Mouse (Mus musculus) heart, embryonic 10.5 days (tissue): ENCODE measurements around the gene Srgap3. TPM values are rescaled to one million over a fixed set of nuclear protein-coding genes. Genes with fewer than 3 reads are reported as not detected.
A peak's percentile ranks its signal among the peaks of the same experiment; 100 is the strongest.
"Not testable (repeated sequence)": the region's sequence is repeated elsewhere in the genome, so short reads cannot be mapped to it uniquely, and the experiment has no call there.

Experiments used
- DNase-seq: peaks from one replicate; pipeline ENCODE4 v3.0.0-alpha.2; 2017; ENCODE audit warnings: low spot score
- H3K27ac ChIP-seq: fragments of 300-500 bp; sonication (generic); 2 replicates; pipeline ENCODE4 v1.5.1; 2016; ENCODE audit warnings: mild to moderate bottlenecking
- H3K27me3 ChIP-seq: fragments of 300-500 bp; sonication (generic); 2 replicates; pipeline ENCODE4 v1.6.1; 2016; ENCODE audit warnings: mild to moderate bottlenecking; ENCODE audit not compliant: poor library complexity, insufficient read depth, severe bottlenecking
- H3K36me3 ChIP-seq: fragments of 300-500 bp; sonication (generic); 2 replicates; pipeline ENCODE4 v1.6.1; 2016; ENCODE audit warnings: mild to moderate bottlenecking, moderate library complexity
- H3K4me1 ChIP-seq: fragments of 300-500 bp; sonication (generic); 2 replicates; pipeline ENCODE4 v1.6.1; 2016; ENCODE audit warnings: mild to moderate bottlenecking
- H3K4me3 ChIP-seq: fragments of 300-500 bp; sonication (generic); 2 replicates; pipeline ENCODE4 v1.5.1; 2016; ENCODE audit warnings: mild to moderate bottlenecking, moderate library complexity
- H3K9me3 ChIP-seq: fragments of 300-500 bp; sonication (generic); 2 replicates; pipeline ENCODE4 v1.6.1; 2016; ENCODE audit warnings: mild to moderate bottlenecking, moderate library complexity
- WGBS: fragments of 180-500 bp; shearing (Covaris S2); methylation state at CpG from one replicate; pipeline ENCODE4 v1.1.7; 2016; 5-methylcytosine and 5-hydroxymethylcytosine counted together
- polyA plus RNA-seq: library from polyadenylated mRNA; unstranded; fragments of >200 nt; fragmentation: Nextera tagmentation; extraction: Ambion mirVana; gene quantifications from 2 replicates; pipeline ENCODE4 v1.2.1, GENCODE M21; 2016

The Srgap3 gene
- polyA plus RNA-seq, 1 experiment from 2014 or later = 1.4 TPM

DNA sequence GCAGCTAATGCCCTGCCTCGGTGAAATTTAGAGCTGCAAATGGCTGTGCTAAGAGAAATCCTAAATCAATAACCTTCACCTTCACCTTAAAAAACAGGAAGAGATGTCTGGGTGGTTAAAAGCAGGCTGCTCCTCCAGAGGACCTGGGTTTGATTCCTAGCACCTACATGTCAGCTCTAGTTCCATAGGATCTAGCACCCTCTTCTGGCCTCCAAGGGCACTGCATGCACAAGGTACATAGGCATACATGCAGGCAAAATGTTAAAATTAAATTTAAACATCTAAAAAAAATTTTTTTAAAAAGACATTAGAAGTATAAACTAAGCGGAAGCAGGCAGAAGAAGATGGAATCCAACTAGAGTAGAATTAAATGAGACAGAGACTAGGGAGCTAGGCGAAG is 214.6 kb downstream of the Srgap3 start:
- 93% methylated on average over 3 of the region's 3 CpGs for WGBS
- Histone ChIP-seq H3K27ac (no peak overlapping the region), H3K27me3 (no peaks in the 10 kb centered on the region), H3K9me3 (no peaks in the 10 kb centered on the region), H3K4me3 (no peak overlapping the region), H3K36me3 (no peaks in the 10 kb centered on the region), H3K4me1 (peaks cover 21% of the 10 kb centered on the region)
- DNase-seq = no peak

DNA sequence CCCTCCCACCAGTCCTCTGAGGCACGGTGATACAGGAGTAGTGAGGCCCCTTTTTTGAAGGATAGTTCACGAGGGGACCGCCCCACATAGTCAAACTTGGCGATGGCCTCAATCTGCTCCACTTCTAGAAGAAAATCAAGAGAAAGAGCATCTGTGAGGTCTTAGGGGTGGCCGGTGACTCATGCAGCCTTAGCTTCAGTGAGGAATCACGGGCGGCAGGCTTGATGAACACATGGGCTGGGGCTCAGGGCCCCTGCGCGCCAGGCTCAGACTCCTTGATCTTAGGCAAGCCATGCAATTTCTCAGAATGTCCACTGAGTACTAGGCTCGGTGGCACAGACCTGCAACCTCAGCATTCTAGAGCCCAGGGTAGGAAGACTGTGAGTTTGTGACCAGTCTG is 215.7 kb downstream of the Srgap3 start:
- no peak for DNase-seq
- 89% methylated on average over 10 of the region's 10 CpGs for WGBS
- Histone ChIP-seq H3K4me1 (peaks cover 26% of the 10 kb centered on the region), H3K4me3 (no peak overlapping the region), H3K27me3 (no peaks in the 10 kb centered on the region), H3K9me3 (no peaks in the 10 kb centered on the region), H3K36me3 (no peaks in the 10 kb centered on the region), H3K27ac (no peak overlapping the region)

DNA sequence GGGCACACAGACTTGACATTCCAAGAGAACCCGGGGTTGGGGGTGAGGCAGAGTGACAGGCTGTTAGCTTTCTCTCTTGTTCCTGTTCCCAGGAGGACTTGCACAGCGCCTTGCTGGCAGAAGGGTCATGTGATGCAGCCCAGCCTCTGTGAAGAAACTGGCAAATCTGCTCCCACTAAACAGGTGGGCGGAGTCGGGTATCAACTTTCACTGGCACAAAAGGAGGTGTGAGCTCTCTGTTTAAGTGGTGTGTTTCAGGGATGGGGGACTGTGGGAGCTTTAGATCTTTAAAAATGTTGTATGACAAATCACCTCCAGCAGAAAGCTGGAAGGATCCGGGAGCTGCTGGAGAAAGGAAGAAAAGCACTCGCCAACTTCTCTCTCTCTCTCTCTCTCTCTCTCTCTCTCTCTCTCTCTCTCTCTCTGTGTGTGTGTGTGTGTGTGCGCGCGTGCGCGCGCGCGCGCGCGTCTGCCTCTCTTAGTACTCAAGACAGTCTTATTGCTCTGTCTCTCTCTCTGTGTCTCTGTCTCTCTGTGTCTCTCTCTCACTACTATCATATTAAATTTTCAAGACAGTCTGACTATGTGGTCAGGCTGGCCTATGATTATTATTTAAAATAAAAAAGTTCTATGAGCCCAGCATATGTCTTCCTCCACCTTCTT is 218.2 kb downstream of the Srgap3 start:
- peak overlapping the region; percentile 53 for H3K4me3 ChIP-seq
- no peaks in the 10 kb centered on the region for H3K36me3 ChIP-seq
- H3K4me1 ChIP-seq = peaks cover 26% of the 10 kb centered on the region
- H3K27me3 ChIP-seq = no peaks in the 10 kb centered on the region
- no peaks in the 10 kb centered on the region for H3K9me3 ChIP-seq
- 5% methylated on average over 17 of the region's 17 CpGs for WGBS
- H3K27ac ChIP-seq = peak overlapping the region; percentile 84
- DNase-seq = peak; percentile 90

DNA sequence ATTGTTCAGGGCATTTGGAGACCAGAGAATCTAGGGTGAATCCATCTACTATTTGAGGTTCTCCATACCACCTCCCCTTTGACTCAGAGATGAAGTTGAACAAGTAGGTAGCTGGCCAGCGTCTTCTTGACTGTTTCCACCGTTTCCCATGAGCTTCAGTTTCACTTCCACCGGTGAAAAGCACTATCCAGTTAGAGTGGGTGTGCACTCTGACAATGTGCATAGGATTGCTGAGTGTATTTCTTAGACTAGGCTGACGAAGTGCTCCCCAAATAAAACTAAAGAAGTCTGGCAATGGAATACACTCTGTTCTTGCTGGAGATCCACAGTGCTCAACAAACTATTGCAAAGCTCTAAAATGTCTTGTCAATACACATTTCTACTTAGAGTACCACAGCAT is 221.6 kb downstream of the Srgap3 start:
- DNase-seq = no peak
- no peak overlapping the region for H3K27ac ChIP-seq
- peaks cover 7% of the 10 kb centered on the region; the same call in 1 of the 2 replicates for H3K27me3 ChIP-seq
- H3K4me3 ChIP-seq = no peak overlapping the region
- H3K9me3 ChIP-seq = no peaks in the 10 kb centered on the region
- H3K4me1 ChIP-seq = peaks cover 26% of the 10 kb centered on the region
- H3K36me3 ChIP-seq = 0 out of 2 replicates have a peak, but pooled peaks cover 3% of the 10 kb centered on the region
- 86% methylated on average over 4 of the region's 4 CpGs for WGBS

- Histone ChIP-seq H3K9me3 (no peaks in the 10 kb centered on the region), H3K36me3 (0 out of 2 replicates have a peak, but pooled peaks cover 3% of the 10 kb centered on the region), H3K27me3 (peaks cover 7% of the 10 kb centered on the region; the same call in 1 of the 2 replicates), H3K27ac (no peak overlapping the region), H3K4me3 (no peak overlapping the region), H3K4me1 (no peaks in the 10 kb centered on the region)
- 74% methylated on average over 5 of the region's 5 CpGs for WGBS
- DNase-seq = no peak
Observed at GRCm38 (mm10) chr6:112720409-112721080, 226.5 kb downstream of the Srgap3 start.

DNA sequence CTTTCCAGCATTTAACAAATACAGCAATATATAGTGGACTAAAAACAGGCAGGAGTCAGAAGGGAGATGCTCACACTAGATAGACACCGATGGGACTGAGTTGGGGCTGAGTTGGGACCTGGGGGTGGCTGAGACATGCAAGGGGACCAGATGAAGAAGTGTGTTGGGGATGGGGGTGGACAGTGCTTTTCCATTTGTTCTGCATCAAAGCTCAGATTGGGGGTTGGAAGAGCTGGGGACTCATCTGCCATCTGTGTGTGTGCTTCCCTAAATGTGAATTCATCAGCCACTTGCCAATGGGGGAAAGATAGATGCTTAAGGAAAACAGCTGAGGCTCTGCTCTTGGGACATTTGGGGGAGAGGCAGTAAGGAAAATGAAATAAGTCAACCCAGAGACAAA is 227.1 kb downstream of the Srgap3 start:
- Histone ChIP-seq H3K27ac (no peak overlapping the region), H3K4me1 (no peaks in the 10 kb centered on the region), H3K36me3 (0 out of 2 replicates have a peak, but pooled peaks cover 3% of the 10 kb centered on the region), H3K27me3 (peaks cover 7% of the 10 kb centered on the region; the same call in 1 of the 2 replicates), H3K9me3 (no peaks in the 10 kb centered on the region), H3K4me3 (no peak overlapping the region)
- 85% methylated on average over 1 of the region's 1 CpGs for whole genome bisulfite sequencing
- no peak for DNase-seq

DNA sequence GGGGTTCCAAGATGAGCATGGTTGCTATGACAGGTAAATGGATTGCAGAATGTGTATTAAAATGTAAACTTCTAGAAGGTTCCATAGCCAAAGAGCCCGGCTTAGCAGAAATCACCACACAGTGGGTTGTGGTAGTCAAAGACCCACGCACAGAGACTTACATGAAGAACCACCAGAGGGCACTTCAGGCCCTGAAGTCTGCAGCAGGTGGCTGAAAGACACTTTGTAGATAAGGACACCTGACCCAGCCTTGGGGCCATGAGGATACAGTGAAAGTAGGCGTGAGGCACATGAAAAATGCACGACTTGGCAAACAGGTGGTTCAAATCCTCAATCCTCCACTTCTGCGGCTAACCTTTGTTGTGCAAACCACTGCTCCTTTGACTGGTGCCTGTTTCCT is 229.9 kb downstream of the Srgap3 start:
- H3K27me3 ChIP-seq = no peaks in the 10 kb centered on the region

DNA sequence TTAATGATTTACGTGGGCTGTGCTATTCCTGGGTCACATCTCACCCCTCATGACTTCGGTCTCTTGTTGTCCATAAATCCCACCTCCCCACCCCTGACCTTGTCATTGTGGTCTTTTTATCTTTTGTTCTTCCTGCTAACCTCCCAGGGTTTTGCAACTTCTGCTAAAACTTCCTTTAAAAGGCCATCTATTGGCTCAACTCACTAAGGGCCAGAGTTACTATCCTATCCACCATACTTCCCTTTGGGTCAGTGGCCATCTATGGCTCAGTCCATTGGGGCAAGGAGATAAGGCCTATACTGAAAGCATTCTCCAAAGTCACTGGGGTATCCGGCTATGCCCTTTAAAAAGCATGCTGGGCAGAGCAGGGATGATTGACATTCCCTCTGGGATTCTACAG is 233.1 kb downstream of the Srgap3 start:
- DNase-seq = no peak
- WGBS = 81% methylated on average over 3 of the region's 3 CpGs

More for the DNA sequence above, 229.9 kb downstream of the Srgap3 start:
- H3K36me3 ChIP-seq = no peaks in the 10 kb centered on the region
- DNase-seq = no peak
- H3K4me1 ChIP-seq = no peaks in the 10 kb centered on the region
- WGBS = 58% methylated on average over 5 of the region's 5 CpGs
- H3K4me3 ChIP-seq = no peak overlapping the region
- H3K9me3 ChIP-seq = no peaks in the 10 kb centered on the region
- H3K27ac ChIP-seq = no peak overlapping the region

DNA sequence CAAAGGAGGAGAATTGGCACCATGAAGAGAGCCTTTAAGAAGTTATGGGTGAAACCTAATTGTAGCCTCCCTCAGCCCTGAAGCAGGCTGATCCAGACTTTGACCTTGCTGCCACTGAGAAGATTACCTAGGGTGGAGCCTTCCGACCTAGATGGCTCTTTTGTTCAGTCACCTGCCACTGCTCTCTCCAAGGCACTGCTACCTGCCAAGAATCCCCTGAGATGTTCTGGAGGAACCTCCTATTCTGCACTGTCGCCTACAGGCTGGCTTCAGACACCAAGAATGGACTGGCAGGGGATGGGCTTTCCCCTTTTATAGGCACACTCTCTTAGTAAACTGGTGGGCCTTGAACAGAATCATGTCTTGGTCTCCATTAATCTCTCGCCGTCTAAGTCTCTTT is 244.8 kb downstream of the Srgap3 start:
- 77% methylated on average over 4 of the region's 4 CpGs for WGBS
- not testable (repeated sequence) for H3K4me1 ChIP-seq, DNase-seq, H3K9me3 ChIP-seq, H3K36me3 ChIP-seq, H3K27ac ChIP-seq, H3K4me3 ChIP-seq
- peaks cover 10% of the 10 kb centered on the region; the same call in 1 of the 2 replicates for H3K27me3 ChIP-seq

More for the DNA sequence above, 233.1 kb downstream of the Srgap3 start:
- Histone ChIP-seq H3K27me3 (no peaks in the 10 kb centered on the region), H3K27ac (no peak overlapping the region), H3K36me3 (no peaks in the 10 kb centered on the region), H3K4me1 (no peaks in the 10 kb centered on the region), H3K9me3 (0 out of 2 replicates have a peak, but pooled peaks cover 3% of the 10 kb centered on the region), H3K4me3 (no peak overlapping the region)

GRCm38 (mm10) chr6:112700392-112700791 is 246.7 kb downstream of the Srgap3 start:
- Histone ChIP-seq H3K27me3 (peaks cover 10% of the 10 kb centered on the region; the same call in 1 of the 2 replicates), H3K36me3 (no peaks in the 10 kb centered on the region), H3K27ac (no peak overlapping the region), H3K4me1 (no peaks in the 10 kb centered on the region), H3K9me3 (no peaks in the 10 kb centered on the region), H3K4me3 (no peak overlapping the region)
- 0% methylated on average over 1 of the region's 1 CpGs for WGBS
- DNase-seq = no peak

DNA sequence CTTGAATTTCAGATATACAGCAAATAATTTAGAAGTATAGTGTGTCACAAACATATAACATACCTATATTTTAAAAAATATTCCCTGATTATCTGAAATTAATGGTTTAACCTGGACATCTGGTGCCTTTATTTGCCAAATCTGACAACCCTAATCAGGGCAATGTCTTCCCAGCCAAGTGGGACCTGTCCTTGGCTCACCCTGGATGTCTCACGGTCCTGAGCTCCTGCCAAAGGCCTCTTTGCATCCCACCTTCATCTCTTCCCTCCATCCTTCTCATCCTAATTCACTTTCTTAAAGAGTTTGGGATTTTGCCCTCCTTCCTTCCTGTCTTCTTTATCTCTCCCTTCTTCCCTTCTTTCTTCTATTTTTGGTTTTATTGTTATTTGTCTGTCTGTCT is 248.0 kb downstream of the Srgap3 start:
- Histone ChIP-seq H3K27ac (no peak overlapping the region), H3K4me1 (0 out of 2 replicates have a peak, but pooled peaks cover 3% of the 10 kb centered on the region), H3K27me3 (peaks cover 10% of the 10 kb centered on the region; the same call in 1 of the 2 replicates), H3K4me3 (no peak overlapping the region), H3K9me3 (no peaks in the 10 kb centered on the region), H3K36me3 (no peaks in the 10 kb centered on the region)
- DNase-seq = no peak
- 55% methylated on average over 1 of the region's 1 CpGs for WGBS

GRCm38 (mm10) chr6:112696056-112696950 is 250.8 kb downstream of the Srgap3 start, which contains the start of gene Rad18:
Gene Rad18, minus strand, starts transcription at chr6:112696686.
- H3K36me3 ChIP-seq = peaks cover 12% of the 10 kb centered on the region; the same call in 1 of the 2 replicates

More at GRCm38 (mm10) chr6:112696056-112696950, 250.8 kb downstream of the Srgap3 start, which contains the start of gene Rad18:
- H3K4me1 ChIP-seq = 0 out of 2 replicates have a peak, but pooled peaks cover 3% of the 10 kb centered on the region
- no peaks in the 10 kb centered on the region for H3K9me3 ChIP-seq
- H3K27ac ChIP-seq = peak within 1 kb of the TSS; percentile 94
- peak within 1 kb of the TSS; percentile 80 for H3K4me3 ChIP-seq
- DNase-seq = peak; percentile 95
- WGBS = under 1% methylated on average over 75 of the region's 77 CpGs
- peaks cover 10% of the 10 kb centered on the region; the same call in 1 of the 2 replicates for H3K27me3 ChIP-seq
